Mouse (Mus musculus): ENCODE measurements around the gene Cd55.
A peak's percentile ranks its signal among the peaks of the same experiment; 100 is the strongest.
"Not testable (repeated sequence)": the region's sequence is repeated elsewhere in the genome, so short reads cannot be mapped to it uniquely, and the experiment has no call there.

Gene Cd55

GRCm38 (mm10) chr1:130462084-130462861 is at the start of gene Cd55:
Gene Cd55 (minus strand): TSS chr1:130462744.
- DNase-seq = peak; percentile 85 to 88

DNA sequence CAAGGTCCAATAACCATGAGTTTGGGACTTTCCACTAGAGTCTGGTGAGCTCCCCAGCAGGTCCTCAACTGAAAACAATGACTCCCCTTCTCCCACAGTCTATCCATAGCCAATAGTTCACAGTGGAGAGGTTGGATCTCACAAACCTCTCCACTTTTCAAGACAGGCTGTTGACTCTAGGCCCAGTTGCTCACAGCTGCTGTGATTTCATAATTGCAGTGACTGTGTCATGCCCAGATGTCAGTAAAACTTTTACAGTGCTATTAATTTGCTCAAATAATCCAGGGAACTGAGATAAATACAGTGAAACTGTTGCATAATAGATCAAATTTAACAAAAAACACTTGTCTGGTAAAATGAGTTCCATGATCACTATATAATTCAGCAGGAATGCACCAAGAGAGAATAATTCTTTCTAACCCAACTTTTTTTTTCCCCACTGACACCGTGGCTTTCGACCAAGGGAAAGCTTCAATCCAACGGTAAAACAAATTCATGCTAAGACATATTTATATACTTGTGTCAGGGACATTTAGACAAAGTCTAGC is 49.4 kb upstream of the Cd55 start:
- DNase-seq = no peak

DNA sequence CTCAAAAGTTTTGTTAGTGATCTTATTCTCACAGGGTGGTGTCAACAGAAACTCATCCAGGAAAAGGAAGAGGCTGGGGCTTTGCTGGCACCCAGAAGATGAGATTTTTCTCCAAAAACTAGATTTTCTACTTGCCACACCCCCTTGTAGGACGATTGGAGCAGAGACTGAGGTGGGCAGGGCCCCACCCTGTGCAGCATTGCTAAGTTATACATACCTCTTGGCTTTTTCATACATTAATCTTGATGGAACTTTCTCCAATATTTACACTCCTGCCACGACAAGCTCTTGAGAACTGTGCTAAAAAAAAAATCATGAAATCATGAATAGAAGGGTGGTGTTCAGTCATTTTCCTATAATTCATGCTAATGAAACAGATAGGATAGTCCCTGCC is 46.4 kb upstream of the Cd55 start:
- DNase-seq = no peak

DNA sequence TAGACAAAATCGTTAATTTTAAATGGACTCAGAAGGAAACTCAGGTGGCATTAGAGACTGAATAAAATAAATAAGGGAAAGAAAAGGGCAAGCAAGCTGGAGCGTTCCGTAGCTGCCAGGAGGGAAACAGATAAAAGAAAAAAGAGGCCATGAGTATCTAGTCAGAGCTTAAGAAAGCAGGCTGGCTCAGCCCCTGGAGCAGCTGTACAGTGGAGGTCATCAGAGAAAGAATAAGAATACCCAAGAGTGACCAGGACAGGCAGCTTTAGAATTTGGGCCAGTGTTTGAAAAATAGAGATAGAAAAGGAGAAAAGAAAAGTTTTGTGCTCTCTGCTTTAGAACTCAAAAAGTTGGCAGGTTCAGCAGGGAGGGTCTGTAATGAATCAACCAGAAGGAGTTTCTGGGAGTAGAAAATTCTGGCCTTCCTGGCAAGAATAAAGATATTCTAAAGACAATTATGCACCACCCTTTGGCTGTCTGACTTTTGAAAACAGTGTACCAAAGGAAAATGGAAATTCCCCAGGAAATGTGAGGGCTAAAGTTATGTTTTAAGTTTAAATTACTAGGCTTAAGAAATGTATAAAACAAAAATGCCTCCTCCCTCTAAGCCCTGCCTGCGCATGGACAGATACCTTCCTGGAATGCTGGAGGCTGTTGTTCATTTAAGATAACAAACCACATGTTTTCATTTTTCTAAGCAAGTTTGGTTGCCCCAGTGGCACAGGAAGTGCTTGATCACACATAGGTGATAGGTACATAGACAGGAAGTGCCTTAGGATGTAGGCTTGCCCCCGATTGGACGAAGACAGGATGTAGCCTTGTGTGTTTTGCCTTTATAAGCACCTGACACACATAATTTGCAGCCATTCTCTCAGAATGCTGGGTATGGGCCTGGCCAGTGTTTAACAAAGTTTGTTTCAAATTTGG is 45.7 kb upstream of the Cd55 start:
- DNase-seq = no peak

GRCm38 (mm10) chr1:130507408-130507807 is 44.9 kb upstream of the Cd55 start:
- no peak for DNase-seq

GRCm38 (mm10) chr1:130499962-130500361 is 37.4 kb upstream of the Cd55 start:
- DNase-seq = no peak

GRCm38 (mm10) chr1:130498331-130498730 is 35.8 kb upstream of the Cd55 start:
- DNase-seq = no peak

- DNase-seq = no peak
Measured at GRCm38 (mm10) chr1:130486816-130487545, 24.4 kb upstream of the Cd55 start.

GRCm38 (mm10) chr1:130485828-130486620 is 23.5 kb upstream of the Cd55 start:
- no peak for DNase-seq

GRCm38 (mm10) chr1:130485376-130485775 is 22.8 kb upstream of the Cd55 start:
- DNase-seq = no peak

DNA sequence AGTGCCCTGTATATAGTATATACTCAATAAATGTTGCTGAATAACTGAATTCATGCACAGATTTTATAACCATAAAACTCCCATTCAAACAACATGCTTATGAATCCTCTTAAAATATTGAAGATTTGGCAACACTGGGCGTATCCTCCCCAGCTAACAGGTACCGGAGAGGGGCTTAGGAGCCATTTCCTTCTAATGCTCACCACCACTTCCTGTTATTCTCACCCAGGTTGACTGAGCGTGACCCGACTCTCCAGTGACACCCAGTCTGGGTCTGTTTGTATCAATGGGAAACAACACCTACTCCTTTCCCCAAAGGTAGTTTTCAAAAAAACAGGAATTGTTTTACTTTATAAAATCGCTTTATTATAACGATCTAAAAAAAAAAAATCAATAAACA is 12.4 kb upstream of the Cd55 start:
- DNase-seq = no peak

DNA sequence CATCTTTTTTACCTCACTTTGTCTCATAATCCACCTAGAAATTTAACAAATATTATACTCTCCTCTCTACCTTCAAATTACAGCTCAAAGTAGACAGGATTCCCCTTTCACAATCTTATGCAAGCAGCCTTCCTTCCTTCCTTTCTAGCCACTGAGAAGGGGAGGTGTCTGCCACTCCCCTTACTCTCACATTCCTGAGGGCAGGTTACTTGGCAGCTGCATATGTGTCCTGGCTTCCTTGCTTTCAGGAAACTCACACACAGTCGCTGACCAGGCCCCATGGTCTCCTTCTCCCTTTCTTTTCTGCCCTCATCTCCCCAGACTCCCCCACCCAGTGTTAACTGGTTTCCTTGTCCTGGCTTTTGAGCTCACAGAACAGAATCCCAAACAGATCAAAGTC is 11.7 kb upstream of the Cd55 start:
- no peak for DNase-seq

- DNase-seq = peak in 1 of 2 experiments; percentile 36
Measured at GRCm38 (mm10) chr1:130470074-130470473, 7.5 kb upstream of the Cd55 start.

GRCm38 (mm10) chr1:130467453-130467852 is 4.9 kb upstream of the Cd55 start:
- no peak for DNase-seq

GRCm38 (mm10) chr1:130464173-130464572 is 1.6 kb upstream of the Cd55 start:
- DNase-seq = no peak

GRCm38 (mm10) chr1:130462867-130463266 is 323 bp upstream of the Cd55 start:
- no peak for DNase-seq

- no peak for DNase-seq
Measured at GRCm38 (mm10) chr1:130455111-130455510, 7.4 kb downstream of the Cd55 start.

- not testable (repeated sequence) for DNase-seq
Measured at GRCm38 (mm10) chr1:130442930-130443329, 19.6 kb downstream of the Cd55 start.

- DNase-seq = no peak
Measured at GRCm38 (mm10) chr1:130430920-130431319, 31.6 kb downstream of the Cd55 start.

DNA sequence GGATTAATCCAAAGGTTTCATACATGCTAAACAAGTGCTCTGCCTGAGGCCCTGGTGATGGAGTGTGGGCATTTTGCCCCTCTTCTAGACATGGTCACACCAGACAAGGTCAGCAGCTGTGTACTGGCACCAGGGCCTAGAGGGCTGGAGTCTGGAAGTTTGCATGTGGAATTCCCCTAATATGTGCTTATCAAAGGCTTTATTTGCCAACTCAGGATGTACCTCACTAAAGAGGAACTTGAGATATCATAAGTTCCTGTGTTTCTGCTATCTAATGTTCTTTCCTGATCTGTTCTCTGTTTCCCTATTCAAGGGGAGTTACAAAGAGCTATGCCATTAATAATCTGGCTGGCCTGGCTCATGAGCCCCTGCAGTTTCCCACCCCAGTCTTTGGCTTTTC is 33.9 kb downstream of the Cd55 start:
- not testable (repeated sequence) for DNase-seq

- not testable (repeated sequence) for DNase-seq
Measured at GRCm38 (mm10) chr1:130427175-130427853, 35.2 kb downstream of the Cd55 start.
